Mouse (Mus musculus) MEL (cell line): ENCODE results near the gene Ankrd53. TPM values are rescaled to one million over a fixed set of nuclear protein-coding genes. Genes with fewer than 3 reads are reported as not detected.

Experiments
- DNase-seq: peaks from one replicate; pipeline ENCODE4 v3.0.0; 2011; ENCODE audit warnings: low read depth, low spot score
- H3K27ac ChIP-seq: 2 replicates; pipeline ENCODE4 v1.5.1; 2012; ENCODE audit warnings: low read depth, mild to moderate bottlenecking, control low read depth, low read length, moderate library complexity; ENCODE audit not compliant: control insufficient read depth
- H3K27me3 ChIP-seq, 2 experiments: fragments of 150-350 bp in 1 of 2; sonication (generic) in 1 of 2; 2 replicates each; pipeline ENCODE4 v1.6.1; 2012; ENCODE audit warnings: low read length in 2 of 2, mild to moderate bottlenecking in 2 of 2, improper control_type of control experiment in 1 of 2, moderate library complexity in 1 of 2; ENCODE audit not compliant: insufficient read depth in 2 of 2, control insufficient read depth in 1 of 2
- H3K36me3 ChIP-seq, 2 experiments: 2 replicates each; pipeline ENCODE4 v1.6.1; 2012 to 2014; ENCODE audit warnings: low read length in 2 of 2, improper control_type of control experiment in 1 of 2, inconsistent platforms in 1 of 2, mild to moderate bottlenecking in 1 of 2; ENCODE audit not compliant: insufficient read depth in 2 of 2, control insufficient read depth in 1 of 2
- H3K4me1 ChIP-seq, 2 experiments: fragments of 150-350 bp in 1 of 2; sonication (generic) in 1 of 2; 2 replicates each; pipeline ENCODE4 v1.6.1; 2012; ENCODE audit warnings: low read length in 2 of 2, improper control_type of control experiment in 1 of 2, mild to moderate bottlenecking in 1 of 2; ENCODE audit not compliant: insufficient read depth in 2 of 2, control insufficient read depth in 1 of 2
- H3K4me3 ChIP-seq, 2 experiments: fragments of 150-350 bp in 1 of 2; sonication (generic) in 1 of 2; 2 replicates each; pipeline ENCODE4 v1.5.1; 2012; ENCODE audit warnings: low read depth in 2 of 2, low read length in 2 of 2, mild to moderate bottlenecking in 2 of 2, moderate library complexity in 2 of 2, control low read depth in 1 of 2, improper control_type of control experiment in 1 of 2; ENCODE audit not compliant: control insufficient read depth in 1 of 2, insufficient read depth in 1 of 2
- H3K79me2 ChIP-seq: 2 replicates; pipeline ENCODE4 v1.6.1; 2012; ENCODE audit warnings: mild to moderate bottlenecking, low read length, moderate library complexity; ENCODE audit not compliant: control insufficient read depth, poor library complexity, insufficient read depth
- H3K9ac ChIP-seq: 2 replicates; pipeline ENCODE4 v1.6.1; 2012; ENCODE audit warnings: low read depth, mild to moderate bottlenecking, control low read depth, low read length, moderate library complexity; ENCODE audit not compliant: control insufficient read depth, poor library complexity, severe bottlenecking
- H3K9me3 ChIP-seq: fragments of 150-350 bp; sonication (generic); replicated peaks from 2 replicates; pipeline ENCODE4 v1.6.1; 2012; ENCODE audit warnings: mild to moderate bottlenecking, low read length, improper control_type of control experiment, moderate library complexity; ENCODE audit not compliant: insufficient read depth
- BHLHE40 ChIP-seq: IDR thresholded peaks from 2 replicates; pipeline ENCODE4 v1.6.1; 2012; ENCODE audit warnings: low read depth, mild to moderate bottlenecking, inconsistent platforms, low read length, improper control_type of control experiment, borderline replicate concordance
- E2F4 ChIP-seq: IDR thresholded peaks from 2 replicates; pipeline ENCODE4 v1.6.1; 2011; ENCODE audit warnings: low read depth, low read length, improper control_type of control experiment, borderline replicate concordance
- GABPA ChIP-seq: IDR thresholded peaks from 2 replicates; pipeline ENCODE4 v1.6.1; 2012; ENCODE audit warnings: low read depth, mild to moderate bottlenecking, inconsistent platforms, low read length, improper control_type of control experiment, moderate library complexity
- JUND ChIP-seq: IDR thresholded peaks from 2 replicates; pipeline ENCODE4 v1.6.1; 2011; ENCODE audit warnings: low read depth, mild to moderate bottlenecking, improper control_type of control experiment, low read length
- MAX ChIP-seq: IDR thresholded peaks from 2 replicates; pipeline ENCODE4 v1.6.1; 2011; ENCODE audit warnings: low read length, improper control_type of control experiment
- MEF2A ChIP-seq: IDR thresholded peaks from 2 replicates; pipeline ENCODE4 v1.6.1; 2014; ENCODE audit warnings: low read depth, mild to moderate bottlenecking, inconsistent platforms, low read length, improper control_type of control experiment; ENCODE audit not compliant: poor library complexity, insufficient replicate concordance, severe bottlenecking; ENCODE audit errors: extremely low read depth
- MYC ChIP-seq: IDR thresholded peaks from 2 replicates; pipeline ENCODE4 v1.6.1; 2011; ENCODE audit warnings: low read depth, mild to moderate bottlenecking, low read length, improper control_type of control experiment, moderate library complexity
- NELFE ChIP-seq: IDR thresholded peaks from 2 replicates; pipeline ENCODE4 v1.6.1; 2011; ENCODE audit warnings: low read depth, low read length, improper control_type of control experiment
- NRF1 ChIP-seq: IDR thresholded peaks from 2 replicates; pipeline ENCODE4 v1.6.1; 2014; ENCODE audit warnings: low read depth, mild to moderate bottlenecking, inconsistent platforms, low read length, improper control_type of control experiment, moderate library complexity; ENCODE audit not compliant: poor library complexity, insufficient read depth, severe bottlenecking
- POLR2AphosphoS5 ChIP-seq: IDR thresholded peaks from 2 replicates; pipeline ENCODE4 v1.6.1; 2012; ENCODE audit warnings: low read depth, borderline replicate concordance, mild to moderate bottlenecking, inconsistent platforms, low read length, moderate library complexity, mixed read lengths
- TBP ChIP-seq: IDR thresholded peaks from 2 replicates; pipeline ENCODE4 v1.8.0; 2011; ENCODE audit warnings: low read depth, low read length, improper control_type of control experiment
- TCF12 ChIP-seq: IDR thresholded peaks from 2 replicates; pipeline ENCODE4 v1.6.1; 2014; ENCODE audit warnings: low read depth, mild to moderate bottlenecking, inconsistent platforms, low read length, improper control_type of control experiment, moderate library complexity
- USF1 ChIP-seq: IDR thresholded peaks from 2 replicates; pipeline ENCODE4 v1.6.1; 2014; ENCODE audit warnings: low read depth, mild to moderate bottlenecking, inconsistent platforms, low read length, improper control_type of control experiment, moderate library complexity
- USF2 ChIP-seq, 2 experiments: IDR thresholded peaks; 2 replicates each; pipeline ENCODE4 v1.6.1; 2011 to 2012; ENCODE audit warnings: improper control_type of control experiment in 2 of 2, low read length in 2 of 2, borderline replicate concordance in 1 of 2, inconsistent platforms in 1 of 2, low read depth in 1 of 2, mild to moderate bottlenecking in 1 of 2; ENCODE audit not compliant: insufficient read depth in 1 of 2
- polyA plus RNA-seq, 2 experiments: library from polyadenylated mRNA; stranded (reverse) in 1 of 2; unstranded in 1 of 2; fragments of >175 nt in 1 of 2; fragments of >200 nt in 1 of 2; gene quantifications; 2 replicates each; pipeline versions ENCODE4 v1.2.1 to v1.2.4; 2012; ENCODE audit warnings: low replicate concordance in 2 of 2, low read depth in 1 of 2; ENCODE audit not compliant: insufficient read length in 2 of 2, insufficient read depth in 1 of 2, missing spikeins in 1 of 2
- total RNA-seq: library from RNA; depleted of rRNA; stranded (reverse); fragments of 300-350 nt; gene quantifications from 2 replicates; pipeline ENCODE4 v1.2.3, GENCODE M21; 2012

Gene Ankrd53
- total and polyA plus RNA-seq, 3 experiments: 0.67 TPM; not detected in 2

- Histone ChIP-seq H3K27ac (no peak overlapping the region), H3K27me3 (no peaks in the 10 kb centered on the region), H3K4me1 (no peaks in the 10 kb centered on the region), H3K79me2 (peaks cover 1% of the 10 kb centered on the region), H3K4me3 (no peak overlapping the region), H3K9ac (no peak overlapping the region), H3K9me3 (no peaks in the 10 kb centered on the region), H3K36me3 (0 out of 4 replicates have a peak, but pooled peaks cover 0 to 2% of the 10 kb centered on the region in 2 experiments)
- no peak for DNase-seq
- TF ChIP-seq E2F4: no peak
- TF ChIP-seq USF2 (IDR thresholded peaks at IDR 0.05; ENCODE audit: borderline replicate concordance in 1 of 2, insufficient read depth in 1 of 2, low read depth in 1 of 2, low read length in 2 of 2): no peak
- TF ChIP-seq MEF2A: no peak
- TF ChIP-seq NRF1: no peak
- no peak for TF ChIP-seq USF1
- TF ChIP-seq MAX: no peak
- TF ChIP-seq POLR2AphosphoS5: no peak
Observed at GRCm38 (mm10) chr6:83768485-83768884, 6.0 kb downstream of the Ankrd53 start.

DNA sequence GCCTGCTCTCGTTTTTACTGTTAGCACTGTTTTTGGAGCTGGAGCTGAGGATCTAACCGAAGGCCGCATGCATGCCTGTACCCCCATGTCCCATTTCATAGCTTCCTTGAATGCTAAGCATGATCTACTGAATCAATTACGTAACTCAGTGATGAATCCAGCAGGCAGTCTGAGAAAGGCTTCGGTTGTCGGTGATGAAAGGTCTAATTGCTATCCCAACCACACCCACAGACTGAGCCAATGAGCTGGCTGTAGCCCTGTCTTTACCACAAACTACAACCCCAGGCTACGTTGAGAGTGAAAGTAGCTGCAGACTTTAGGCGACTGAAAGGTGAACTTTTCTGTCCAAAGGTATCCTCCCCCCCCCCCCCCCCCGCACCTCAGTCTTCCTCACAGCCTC is 11.7 kb downstream of the Ankrd53 start:
- peaks cover 2 to 10% of the 10 kb centered on the region in 2 experiments; a peak in 2 of 4 replicates for H3K4me1 ChIP-seq
- H3K27me3 ChIP-seq: no peaks in the 10 kb centered on the region
- no peaks in the 10 kb centered on the region for H3K9me3 ChIP-seq
- TF ChIP-seq TBP (no peak), NELFE (no peak), MYC (no peak), TCF12 (no peak), JUND (no peak), GABPA (no peak), BHLHE40 (no peak)
- DNase-seq: peak; percentile 19
- peaks cover 2 to 5% of the 10 kb centered on the region in 2 experiments; a peak in 2 of 4 replicates for H3K36me3 ChIP-seq
- H3K9ac ChIP-seq: peak overlapping the region; percentile 98
- no peak overlapping the region for H3K27ac ChIP-seq
- H3K79me2 ChIP-seq: peaks cover 20% of the 10 kb centered on the region
- H3K4me3 ChIP-seq: peak overlapping the region in 1 of 2 experiments; percentile 88; a peak in 3 of 4 replicates
